Mouse (Mus musculus) G1E-ER4 (cell line): ENCODE data around the gene C1rl. TPM values are rescaled to one million over a fixed set of nuclear protein-coding genes. Genes with fewer than 3 reads are reported as not detected.

Source experiments
- GATA1 ChIP-seq: IDR thresholded peaks from one replicate; pipeline ENCODE4 v1.8.0; 2012; ENCODE audit warnings: low read length, inconsistent platforms
- polyA plus RNA-seq: library from polyadenylated mRNA; stranded (reverse); fragments of >175 nt; gene quantifications from 2 replicates; pipeline ENCODE4 v1.2.3, GENCODE M21; 2012

The C1rl gene
- polyA plus RNA-seq, 1 experiment: not detected

DNA sequence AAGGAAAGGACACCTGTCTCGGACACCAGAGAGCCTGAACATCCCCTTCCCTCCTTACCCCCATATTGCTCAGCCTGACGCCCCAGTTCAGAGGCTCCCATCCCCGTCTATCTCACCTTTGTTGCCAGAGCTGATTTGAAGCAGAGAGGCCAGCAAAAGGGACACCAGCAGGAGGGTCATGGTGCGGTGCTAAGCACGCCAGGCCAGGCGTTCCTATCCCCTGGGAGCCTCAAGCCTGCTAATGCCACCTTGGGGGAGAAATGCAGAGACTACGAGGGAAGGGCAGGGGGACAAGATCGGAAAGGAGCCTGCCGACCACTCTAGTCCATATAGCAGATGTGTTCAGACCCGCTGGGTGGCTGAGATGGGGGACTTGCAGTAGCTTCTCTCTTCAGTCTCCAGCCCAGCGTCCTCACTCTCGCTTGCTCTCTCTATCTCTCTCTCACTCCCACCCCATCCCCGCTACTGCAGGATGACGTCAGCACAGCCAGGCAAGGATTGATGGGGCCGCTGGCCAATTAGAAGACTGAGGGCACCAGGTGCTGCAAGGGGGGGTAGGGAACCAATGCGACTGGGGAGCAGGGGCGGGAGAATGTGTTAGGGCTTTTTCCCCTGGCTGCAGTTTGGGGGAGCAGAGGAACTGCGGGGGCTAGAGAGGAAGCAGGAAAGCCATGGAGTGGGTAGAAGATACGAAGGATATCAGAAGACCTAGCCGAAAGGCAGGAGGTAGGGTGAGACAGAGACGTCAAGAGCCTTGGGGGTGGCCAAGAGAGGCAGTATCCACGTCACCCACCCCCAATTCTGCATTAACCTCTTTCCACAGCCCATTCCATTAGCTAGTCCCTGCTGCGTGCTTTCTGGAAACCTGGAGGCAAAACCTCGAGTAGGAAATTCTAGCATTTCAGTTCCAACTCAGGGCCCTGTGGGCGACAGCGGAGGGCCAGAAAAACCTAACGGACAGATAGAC is 28.3 kb upstream of the C1rl start, which contains the start of gene Clstn3:
Gene Clstn3, minus strand, starts transcription at position 490 of the 967 bp plus-strand sequence.
- TF ChIP-seq GATA1: no peak

GRCm38 (mm10) chr6:124465299-124465698 is 27.6 kb upstream of the C1rl start:
- no peak for TF ChIP-seq GATA1

- no peak for TF ChIP-seq GATA1
These were observed 27.2 kb upstream of the C1rl start for GRCm38 (mm10) chr6:124465729-124466128.

DNA sequence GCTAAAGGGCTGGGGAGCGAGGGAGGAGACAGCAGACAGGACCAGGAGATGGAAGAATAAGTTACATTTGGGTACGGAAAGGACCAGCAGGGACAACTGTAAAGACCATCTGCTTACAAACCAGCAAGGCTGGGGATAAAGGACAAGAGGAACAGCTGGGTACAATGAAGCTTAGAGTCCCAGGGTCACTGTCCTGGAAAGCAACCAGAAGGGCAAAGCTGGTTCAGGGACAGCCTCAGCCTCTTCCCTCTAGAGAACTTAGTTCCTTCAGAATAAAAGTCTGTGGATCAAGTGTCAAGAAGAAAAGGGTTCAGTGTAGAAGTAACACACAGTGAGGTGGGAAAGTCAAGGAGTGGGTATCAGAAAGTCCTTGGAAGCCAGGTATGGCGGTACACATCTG is 21.8 kb upstream of the C1rl start:
- TF ChIP-seq GATA1: no peak

DNA sequence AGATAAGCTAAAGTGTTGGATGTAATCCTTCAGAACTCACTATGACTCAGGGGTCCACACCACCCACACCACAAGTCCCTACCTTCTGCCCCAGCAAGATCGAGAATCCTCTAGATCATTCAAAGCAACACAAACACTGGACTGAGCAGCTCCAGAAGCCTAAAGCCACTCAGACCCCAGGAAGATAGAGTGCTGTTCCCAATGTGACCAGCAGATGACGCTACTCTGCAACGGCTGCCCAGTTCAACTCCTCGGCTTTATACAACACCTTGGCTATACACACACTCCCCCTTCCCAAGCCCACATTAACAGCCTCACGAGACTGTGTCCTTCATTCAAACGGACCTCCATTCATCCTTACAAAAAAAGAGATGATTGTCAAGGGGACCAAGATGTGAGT is 20.1 kb upstream of the C1rl start:
- TF ChIP-seq GATA1: no peak

GRCm38 (mm10) chr6:124474621-124475020 is 18.3 kb upstream of the C1rl start:
- no peak for TF ChIP-seq GATA1

GRCm38 (mm10) chr6:124476216-124476615 is 16.7 kb upstream of the C1rl start:
- TF ChIP-seq GATA1: no peak

DNA sequence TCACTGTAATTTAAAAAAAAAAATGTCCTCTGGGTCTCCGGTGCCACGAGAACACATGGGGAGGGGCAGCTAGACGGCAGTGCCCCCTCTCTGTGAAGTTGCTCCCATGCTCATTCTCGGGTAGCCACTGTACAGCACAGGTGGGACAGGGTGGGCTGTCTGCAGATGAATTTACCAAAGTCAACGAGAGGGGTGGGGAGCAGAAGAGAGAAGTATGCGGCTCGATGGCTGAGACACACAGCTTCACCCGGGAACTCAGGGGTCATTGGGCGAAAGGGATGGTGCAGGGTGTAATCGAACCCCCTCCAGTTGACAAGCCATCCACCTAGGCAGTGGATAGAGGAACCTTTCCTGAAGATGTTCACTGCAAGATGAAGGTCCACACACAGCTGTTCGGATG is 16.1 kb upstream of the C1rl start:
- no peak for TF ChIP-seq GATA1

GRCm38 (mm10) chr6:124477221-124477655 is 15.7 kb upstream of the C1rl start:
- no peak for TF ChIP-seq GATA1

DNA sequence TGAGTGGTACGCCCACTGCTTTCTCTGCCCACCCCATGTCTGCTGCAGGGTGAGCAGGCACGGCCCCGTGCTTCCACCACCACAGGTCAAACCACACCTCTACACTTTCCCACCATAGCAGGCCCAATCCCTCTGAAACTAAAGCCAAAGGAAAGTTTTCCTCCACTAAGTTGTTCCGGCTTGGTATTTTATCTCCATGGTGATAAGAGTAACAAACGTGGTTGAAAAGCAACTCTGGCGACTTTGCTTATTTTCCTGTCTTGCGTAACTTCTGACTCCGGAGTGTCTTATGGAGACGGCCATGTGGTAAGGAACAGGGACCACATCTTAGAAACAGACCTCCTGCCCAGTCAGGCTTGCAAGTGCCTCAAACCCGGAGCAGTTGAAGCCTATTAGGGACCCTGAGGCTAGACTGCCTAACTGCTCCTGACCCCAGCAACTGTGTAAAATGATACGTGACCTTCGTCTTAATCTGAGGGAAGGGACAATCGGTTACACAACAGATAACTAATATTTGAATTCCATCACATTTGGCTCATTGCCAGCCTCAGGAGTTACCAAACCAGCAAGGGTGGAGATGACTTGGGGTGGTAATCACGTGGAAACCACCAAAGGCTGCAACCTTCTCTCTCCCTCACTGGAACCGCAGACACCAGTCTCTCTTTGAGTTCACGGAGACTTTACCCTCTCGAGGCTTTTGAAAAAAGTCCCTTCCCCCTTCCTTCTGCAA is 14.8 kb upstream of the C1rl start:
- TF ChIP-seq GATA1: no peak

GRCm38 (mm10) chr6:124478874-124479572 is 13.9 kb upstream of the C1rl start:
- no peak for TF ChIP-seq GATA1

DNA sequence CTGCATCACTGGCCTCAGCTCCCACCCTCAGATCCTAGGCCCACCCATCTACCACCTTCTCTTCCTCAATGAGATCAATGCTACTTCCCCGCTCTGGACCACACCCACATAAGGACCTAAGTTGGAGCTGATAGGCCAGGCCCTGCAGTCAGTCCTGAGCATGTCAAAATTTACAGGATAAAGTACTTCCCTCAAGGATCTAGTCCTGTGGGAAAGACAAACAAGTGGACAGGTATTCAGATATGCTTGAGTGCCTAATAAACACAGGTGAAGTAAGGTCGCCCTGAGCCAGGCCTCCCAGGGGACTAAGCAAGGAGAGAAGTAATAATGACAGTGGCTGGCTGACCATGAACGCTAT is 13.4 kb upstream of the C1rl start:
- TF ChIP-seq GATA1: no peak

- TF ChIP-seq GATA1: no peak
These were observed 12.6 kb upstream of the C1rl start for GRCm38 (mm10) chr6:124480295-124480694.

GRCm38 (mm10) chr6:124481571-124481970 is 11.3 kb upstream of the C1rl start:
- TF ChIP-seq GATA1: no peak

- no peak for TF ChIP-seq GATA1
These were observed 8.1 kb upstream of the C1rl start for GRCm38 (mm10) chr6:124484851-124485250.
